Mouse (Mus musculus): ENCODE results near the gene Nup54.

DNA sequence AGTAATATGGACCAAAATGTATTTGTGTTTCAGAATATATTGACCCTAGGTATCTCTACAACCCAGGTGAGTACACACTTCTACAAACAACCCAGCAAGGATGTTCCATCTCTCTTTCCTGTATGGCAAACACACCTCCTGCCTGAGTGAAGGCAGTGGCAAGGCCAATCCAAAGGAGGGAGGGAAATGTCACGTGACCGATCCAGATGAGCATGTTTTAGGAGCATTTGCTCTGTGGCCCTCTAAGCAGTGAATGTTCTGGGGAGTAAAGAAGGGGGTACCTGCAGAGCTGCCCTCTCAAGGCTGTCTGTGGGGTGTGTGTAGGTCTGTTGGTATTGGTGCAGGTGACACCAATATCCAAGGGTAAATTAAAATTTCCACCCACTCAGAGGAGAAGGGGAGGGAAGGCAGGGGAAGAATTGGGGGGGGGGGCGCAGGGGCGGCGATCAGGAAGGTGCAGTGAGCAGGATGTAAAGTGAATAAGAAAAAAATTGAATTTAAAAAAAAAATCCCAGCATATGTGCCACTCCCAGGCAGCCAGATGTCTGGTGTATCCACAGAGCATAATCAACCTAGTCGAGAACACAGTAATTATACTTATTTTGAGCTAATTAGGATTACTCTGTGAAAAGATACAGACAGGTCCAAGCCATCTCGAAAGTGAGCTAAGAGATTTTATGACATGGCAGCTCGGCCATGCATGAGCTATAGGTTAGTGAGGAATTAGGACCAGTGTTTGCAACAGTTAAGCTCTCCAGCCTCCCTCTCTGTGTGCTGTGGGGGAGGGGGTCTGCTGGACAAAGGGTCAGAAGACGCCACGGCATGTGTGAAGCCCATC is 31.2 kb downstream of the Nup54 start:
- TF ChIP-seq CTCF (IDR thresholded peaks at IDR 0.05; ENCODE audit: low read depth, low read length) (no peak), POLR2A (IDR thresholded peaks at IDR 0.05; ENCODE audit: insufficient read depth, low read length) (no peak)
